Mouse (Mus musculus) heart, embryonic 14.5 days (tissue): ENCODE data around the gene Gm21750. TPM values are rescaled to one million over a fixed set of nuclear protein-coding genes. Genes with fewer than 3 reads are reported as not detected.

Experiments
- ATAC-seq: fragments of 200-750 bp; cut with Nextera tagmentation; 2 replicates; pipeline ENCODE4 v1.8.0; 2017; ENCODE audit warnings: low read depth, moderate TSS enrichment; ENCODE audit not compliant: insufficient number of reproducible peaks, insufficient read depth, low FRiP score
- H3K27ac ChIP-seq, 2 experiments: fragments of 200-500 bp in 1 of 2; fragments of 300-500 bp in 1 of 2; sonication (generic) in 1 of 2; replicated peaks in 1 of 2; 2 replicates each; pipeline ENCODE4 v1.5.1; 2012 to 2014; ENCODE audit warnings: low read depth in 2 of 2, low read length in 2 of 2, control low read depth in 1 of 2, mild to moderate bottlenecking in 1 of 2, mixed read lengths in 1 of 2; ENCODE audit not compliant: control insufficient read depth in 1 of 2, insufficient read depth in 1 of 2
- H3K27me3 ChIP-seq: fragments of 300-500 bp; sonication (generic); 2 replicates; pipeline ENCODE4 v1.6.1; 2014; ENCODE audit warnings: mild to moderate bottlenecking, low read length, control low read depth; ENCODE audit not compliant: control insufficient read depth, insufficient read depth
- H3K36me3 ChIP-seq: fragments of 300-500 bp; sonication (generic); 2 replicates; pipeline ENCODE4 v1.6.1; 2014; ENCODE audit warnings: mild to moderate bottlenecking, control low read depth, low read length, mixed read lengths; ENCODE audit not compliant: control insufficient read depth, insufficient read depth
- H3K4me1 ChIP-seq, 2 experiments: fragments of 200-500 bp in 1 of 2; fragments of 300-500 bp in 1 of 2; sonication (generic) in 1 of 2; 2 replicates each; pipeline ENCODE4 v1.6.1; 2012 to 2014; ENCODE audit warnings: low read length in 2 of 2, control low read depth in 1 of 2, mixed read lengths in 1 of 2; ENCODE audit not compliant: control insufficient read depth in 2 of 2, insufficient read depth in 2 of 2
- H3K4me2 ChIP-seq: fragments of 300-500 bp; sonication (generic); 2 replicates; pipeline ENCODE4 v1.6.1; 2014; ENCODE audit warnings: mild to moderate bottlenecking, low read length
- H3K4me3 ChIP-seq, 2 experiments: fragments of 200-500 bp in 1 of 2; fragments of 300-500 bp in 1 of 2; sonication (generic) in 1 of 2; 2 replicates each; pipeline ENCODE4 v1.5.1; 2012 to 2014; ENCODE audit warnings: low read length in 2 of 2, mild to moderate bottlenecking in 2 of 2, control low read depth in 1 of 2, low read depth in 1 of 2, moderate library complexity in 1 of 2; ENCODE audit not compliant: control insufficient read depth in 1 of 2, insufficient read depth in 1 of 2
- H3K9ac ChIP-seq: fragments of 300-500 bp; sonication (generic); 2 replicates; pipeline ENCODE4 v1.6.1; 2014; ENCODE audit warnings: mild to moderate bottlenecking, low read length
- H3K9me3 ChIP-seq: fragments of 300-500 bp; sonication (generic); 2 replicates; pipeline ENCODE4 v1.6.1; 2016; ENCODE audit warnings: low read length, control low read depth; ENCODE audit not compliant: control insufficient read depth
- WGBS: fragments of 180-500 bp; shearing (Covaris S2); extraction: QIAGEN DNeasy Blood & Tissue Kit; methylation state at CpG from one replicate; pipeline ENCODE4 v1.1.7; 2014; 5-methylcytosine and 5-hydroxymethylcytosine counted together
- polyA plus RNA-seq: library from polyadenylated mRNA; unstranded; fragments of >200 nt; fragmentation: Nextera tagmentation; extraction: Ambion mirVana; gene quantifications from 2 replicates; pipeline ENCODE4 v1.2.1, GENCODE M21; 2014

The Gm21750 gene
- polyA plus RNA-seq, 1 experiment from 2014 or later = not detected

DNA sequence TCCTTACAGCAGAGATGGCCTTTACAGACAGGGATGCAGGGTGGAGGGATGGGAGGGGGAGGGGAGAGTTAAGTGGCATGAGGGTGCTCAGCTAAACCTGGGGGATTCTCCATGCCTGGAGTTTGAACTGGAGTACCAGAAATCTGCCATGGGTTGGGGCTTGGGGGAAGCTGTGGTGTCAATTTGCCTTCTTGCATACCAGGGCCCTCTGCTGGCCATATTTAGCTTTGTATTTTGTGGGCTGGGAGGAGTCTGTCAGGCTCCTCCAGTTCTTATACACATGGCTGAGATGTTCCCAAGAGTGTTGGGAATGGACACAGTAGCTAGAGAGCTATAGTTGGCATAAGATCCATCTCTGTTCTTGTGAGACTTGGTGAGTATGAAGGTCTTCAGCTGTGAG, 23.6 kb upstream of the Gm21750 start:
- H3K27ac ChIP-seq = no peak overlapping the region
- no peaks in the 10 kb centered on the region for H3K27me3 ChIP-seq
- no peak overlapping the region for H3K9ac ChIP-seq
- H3K36me3 ChIP-seq = no peaks in the 10 kb centered on the region
- peaks cover 4% of the 10 kb centered on the region; the same call in 1 of the 2 replicates for H3K9me3 ChIP-seq
- H3K4me2 ChIP-seq = no peak overlapping the region
- H3K4me3 ChIP-seq = no peak overlapping the region
- 0 out of 4 replicates have a peak, but pooled peaks cover 0 to under 1% of the 10 kb centered on the region in 2 experiments for H3K4me1 ChIP-seq
- no peak for ATAC-seq

DNA sequence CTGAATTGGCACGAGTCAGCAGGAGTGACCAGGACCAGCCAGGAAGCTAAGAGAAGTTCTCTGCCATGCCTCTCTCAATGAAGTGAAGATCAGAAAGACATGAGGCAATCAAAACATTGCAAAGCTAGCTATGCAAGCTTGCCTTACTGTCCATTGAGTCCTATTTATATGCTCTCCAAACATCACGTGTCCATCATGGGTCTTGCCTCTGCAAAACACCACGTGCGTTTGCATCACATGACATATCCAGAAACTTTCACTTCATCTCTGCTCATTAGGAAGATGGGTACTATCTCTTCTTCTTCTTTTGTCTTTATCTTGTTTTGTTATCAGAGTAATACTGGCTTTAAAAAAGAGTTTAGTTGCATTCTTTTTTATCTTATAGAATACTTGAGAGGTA, 10.8 kb upstream of the Gm21750 start:
- Histone ChIP-seq H3K4me2 (no peak overlapping the region), H3K9me3 (no peaks in the 10 kb centered on the region), H3K27ac (no peak overlapping the region), H3K36me3 (no peaks in the 10 kb centered on the region), H3K4me3 (no peak overlapping the region), H3K9ac (no peak overlapping the region), H3K27me3 (no peaks in the 10 kb centered on the region), H3K4me1 (no peaks in the 10 kb centered on the region)
- no peak for ATAC-seq
- WGBS = 72% methylated on average over 4 of the region's 4 CpGs

DNA sequence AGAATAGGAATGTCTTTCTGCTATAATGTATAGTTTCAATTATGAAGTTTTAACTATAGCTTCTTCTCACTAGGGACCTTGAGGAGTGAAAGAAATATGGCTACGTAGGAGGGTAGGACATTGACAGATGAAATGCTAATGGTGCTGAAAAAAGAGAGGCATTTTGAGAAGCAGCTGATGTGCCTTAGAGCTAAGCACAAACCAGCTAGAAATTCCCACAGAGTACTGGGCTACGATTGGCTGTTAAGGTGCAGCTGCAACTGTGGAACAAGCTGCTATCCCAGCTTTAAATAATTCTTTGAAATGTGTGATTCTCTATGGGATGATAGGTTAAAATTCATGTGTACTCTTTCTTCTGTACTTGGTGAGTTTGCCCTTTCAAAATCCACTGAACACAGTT, 9.1 kb downstream of the Gm21750 start:
- no peak overlapping the region for H3K9ac ChIP-seq
- H3K9me3 ChIP-seq = 0 out of 2 replicates have a peak, but pooled peaks cover 2% of the 10 kb centered on the region
- no peak for ATAC-seq
- 68% methylated on average over 2 of the region's 2 CpGs for WGBS
- H3K36me3 ChIP-seq = no peaks in the 10 kb centered on the region
- H3K27me3 ChIP-seq = no peaks in the 10 kb centered on the region
- H3K4me2 ChIP-seq = no peak overlapping the region
- H3K4me1 ChIP-seq = no peaks in the 10 kb centered on the region
- H3K4me3 ChIP-seq = no peak overlapping the region
- H3K27ac ChIP-seq = no peak overlapping the region

DNA sequence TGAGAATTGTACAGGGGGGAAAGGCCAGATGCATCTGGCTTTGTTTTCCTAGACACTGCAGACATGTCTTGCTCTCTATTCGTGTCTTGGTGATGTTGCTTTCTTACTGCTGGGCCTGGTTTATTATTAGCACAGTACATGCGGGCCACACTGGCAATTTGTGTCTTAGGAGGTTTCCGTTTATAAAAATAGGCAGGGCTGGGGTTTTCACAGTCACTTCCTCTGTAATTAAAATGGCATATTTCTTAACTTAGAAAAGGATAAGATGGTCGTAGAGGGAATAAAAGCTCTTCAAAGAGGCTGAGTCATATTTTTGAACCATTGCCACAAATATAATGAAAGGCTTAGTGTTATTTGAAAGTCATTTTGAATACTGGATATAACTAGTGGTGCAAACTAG, 26.7 kb downstream of the Gm21750 start:
- no peaks in the 10 kb centered on the region for H3K27me3 ChIP-seq
- ATAC-seq = no peak
- no peak overlapping the region for H3K27ac ChIP-seq
- no peaks in the 10 kb centered on the region for H3K4me1 ChIP-seq
- H3K9me3 ChIP-seq = 0 out of 2 replicates have a peak, but pooled peaks cover 6% of the 10 kb centered on the region
- no peak overlapping the region for H3K9ac ChIP-seq
- H3K4me3 ChIP-seq = no peak overlapping the region
- 41% methylated on average over 4 of the region's 4 CpGs for WGBS
- H3K4me2 ChIP-seq = no peak overlapping the region
- no peaks in the 10 kb centered on the region for H3K36me3 ChIP-seq

DNA sequence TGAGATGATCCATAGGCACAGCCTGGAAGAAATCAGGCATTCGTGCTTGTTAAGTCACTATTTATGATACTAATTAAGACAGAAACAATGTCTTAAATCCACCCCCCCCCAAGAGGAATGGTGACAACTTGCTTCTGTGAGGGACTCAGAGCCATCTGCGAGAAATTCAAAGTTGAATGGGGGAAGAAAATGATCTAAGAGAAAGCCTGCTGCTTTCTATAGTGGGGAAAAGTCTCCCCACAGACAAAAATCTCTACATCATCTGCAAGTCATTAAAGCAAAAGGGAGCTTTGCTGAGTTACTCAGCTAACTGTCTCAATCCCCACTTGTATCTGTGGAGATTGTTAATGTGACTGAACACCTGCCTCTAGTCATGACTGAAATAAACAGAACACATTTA, 27.4 kb downstream of the Gm21750 start:
- WGBS = 77% methylated on average over 2 of the region's 2 CpGs
- H3K9ac ChIP-seq = no peak overlapping the region
- no peak overlapping the region for H3K4me2 ChIP-seq
- H3K27ac ChIP-seq = no peak overlapping the region
- H3K27me3 ChIP-seq = no peaks in the 10 kb centered on the region
- H3K9me3 ChIP-seq = 0 out of 2 replicates have a peak, but pooled peaks cover 6% of the 10 kb centered on the region
- ATAC-seq = no peak
- H3K36me3 ChIP-seq = no peaks in the 10 kb centered on the region
- no peak overlapping the region for H3K4me3 ChIP-seq
- H3K4me1 ChIP-seq = no peaks in the 10 kb centered on the region

DNA sequence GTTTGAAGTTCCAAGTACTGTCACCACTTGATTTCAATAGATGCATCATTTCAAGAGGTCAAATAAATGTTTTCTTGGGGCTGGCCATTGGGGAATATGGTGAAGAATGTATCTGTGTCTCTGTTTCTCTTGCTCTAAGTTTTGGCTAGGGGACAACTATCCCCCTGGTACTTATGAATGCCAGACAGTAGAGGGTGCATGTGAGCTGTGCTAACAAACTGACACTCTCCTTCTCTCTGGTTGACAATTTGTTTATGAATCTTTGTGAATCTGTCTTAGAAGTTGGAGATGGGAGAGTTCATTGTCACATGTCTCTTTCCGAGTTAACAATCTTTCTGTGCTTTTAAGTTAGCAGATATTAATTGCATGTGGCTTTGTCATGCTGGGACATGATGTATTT, 39.2 kb downstream of the Gm21750 start:
- H3K4me3 ChIP-seq = no peak overlapping the region
- H3K4me2 ChIP-seq = no peak overlapping the region
- H3K36me3 ChIP-seq = no peaks in the 10 kb centered on the region
- no peak overlapping the region for H3K9ac ChIP-seq
- H3K27me3 ChIP-seq = no peaks in the 10 kb centered on the region
- no peak for ATAC-seq
- H3K27ac ChIP-seq = no peak overlapping the region
- WGBS = 38% methylated on average over 1 of the region's 1 CpGs
- H3K9me3 ChIP-seq = no peaks in the 10 kb centered on the region
- H3K4me1 ChIP-seq = no peaks in the 10 kb centered on the region

DNA sequence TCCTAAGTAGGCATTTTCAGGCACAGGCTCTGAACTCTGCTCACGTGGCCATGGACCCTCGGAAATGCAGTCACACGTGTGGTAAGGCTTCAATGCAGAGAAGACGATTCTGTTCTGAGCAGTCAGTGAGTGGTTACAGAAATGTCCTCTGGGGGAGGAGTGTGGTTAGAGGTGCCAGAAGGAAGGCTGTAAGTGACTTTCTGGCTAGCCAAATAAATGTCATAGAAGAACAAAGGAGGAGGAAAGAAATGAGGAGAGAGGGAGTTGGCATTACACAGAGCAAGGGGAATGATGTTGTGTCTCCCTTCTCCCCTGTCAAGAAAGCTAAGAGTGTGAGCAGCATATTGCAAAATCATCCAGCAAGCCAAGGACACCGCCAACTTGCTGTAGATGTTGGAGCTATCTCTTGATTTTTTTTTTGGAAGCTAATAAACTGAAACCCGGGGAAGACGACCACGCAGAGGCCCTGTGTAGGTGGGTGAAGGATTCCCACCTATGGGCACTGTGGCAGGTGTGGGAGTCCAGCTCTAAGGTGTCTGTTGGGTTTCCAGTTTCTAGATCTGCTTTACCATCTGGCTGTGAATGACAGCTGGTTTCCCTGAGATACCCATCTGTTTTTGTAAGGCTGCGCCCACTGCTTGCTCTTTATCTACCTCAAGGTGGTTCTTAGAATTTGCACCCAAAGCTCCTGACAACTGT, 48.5 kb downstream of the Gm21750 start:
- H3K27ac ChIP-seq = no peak overlapping the region
- no peaks in the 10 kb centered on the region for H3K27me3 ChIP-seq
- H3K4me1 ChIP-seq = no peaks in the 10 kb centered on the region
- no peak overlapping the region for H3K4me2 ChIP-seq
- H3K36me3 ChIP-seq = no peaks in the 10 kb centered on the region
- H3K9ac ChIP-seq = no peak overlapping the region
- H3K4me3 ChIP-seq = no peak overlapping the region
- ATAC-seq = no peak
- peaks cover 12% of the 10 kb centered on the region for H3K9me3 ChIP-seq
- WGBS = 79% methylated on average over 9 of the region's 9 CpGs
